17 mouse cellular contexts compared by ENCODE assay signal in genomic region chr9:15741931-15742330, GRCm38 (mm10).
"Had no signal": no experiment of that assay in that cellular context is flagged by ENCODE, and none has a peak within 500 bp of the region (broad histone marks: within the 10 kb centered on the region; RNA-seq: fewer than 3 reads in every experiment).

No protein-coding gene starts in this region.

- H3K27ac ChIP-seq: layer of hippocampus, adult 2 months; limb, embryonic 13.5 days; liver, embryonic 14.5 days; midbrain, embryonic 12.5 days; neural tube, embryonic 12.5 days had no signal

- DNase-seq: kidney, adult 9 months; kidney, postnatal 10 days; kidney, postnatal 4 days; left cerebral cortex, postnatal 4 days; lung, adult 18-20 months; lung, postnatal 4 days; right cerebral cortex, postnatal 4 days; spleen, adult 18-20 months; thymus, adult 18-20 months; thymus, postnatal 14 days had no signal

- H3K9ac ChIP-seq: limb, embryonic 13.5 days; liver, embryonic 14.5 days; midbrain, embryonic 12.5 days; neural tube, embryonic 12.5 days had no signal

- ATAC-seq: lung, postnatal 0 days; midbrain, embryonic 16.5 days had no signal

- H3K9me3 ChIP-seq: limb, embryonic 13.5 days; midbrain, embryonic 12.5 days had no signal

- H3K4me2 ChIP-seq: limb, embryonic 13.5 days; midbrain, embryonic 12.5 days; neural tube, embryonic 12.5 days had no signal

- H3K27me3 ChIP-seq: limb, embryonic 13.5 days; midbrain, embryonic 12.5 days; neural tube, embryonic 12.5 days had no signal

- H3K4me3 ChIP-seq: layer of hippocampus, adult 2 months; limb, embryonic 13.5 days; midbrain, embryonic 12.5 days; neural tube, embryonic 12.5 days had no signal
